Comparison of ENCODE assay signal across 8 mouse cellular contexts in the genomic region with DNA sequence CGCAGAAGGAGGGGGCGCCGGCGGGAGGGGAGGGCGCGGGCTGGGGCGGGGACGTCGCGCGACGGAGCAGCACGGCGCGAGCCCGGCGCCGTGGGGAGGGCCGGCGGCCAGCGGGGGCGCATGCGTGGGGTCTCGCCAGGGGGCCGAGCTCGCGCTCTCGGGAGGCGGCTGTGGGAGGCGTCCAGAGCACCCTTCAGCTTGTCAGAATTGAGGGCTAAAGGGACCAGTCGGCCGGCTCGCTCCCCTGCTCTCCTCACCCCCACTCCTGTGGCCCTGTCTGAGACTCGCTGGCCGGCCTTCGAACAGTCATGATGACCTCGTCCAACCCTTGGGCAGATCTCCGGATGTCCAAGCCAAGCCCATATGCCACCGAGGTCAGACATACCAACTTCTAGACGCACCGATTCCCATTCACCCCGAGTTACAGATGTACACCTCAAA. TPM values are rescaled to one million over a fixed set of nuclear protein-coding genes. Genes with fewer than 3 reads are reported as not detected.
DNase-seq lines count a peak whose midpoint lies in the region; ATAC-seq and TF ChIP-seq lines count a peak whose summit lies in the region.

No protein-coding gene starts in this region.

- TF ChIP-seq EP300 in ES-Bruce4 (IDR thresholded peaks at IDR 0.05; ENCODE audit: insufficient read depth, low read depth, low read length): no peak

- H3K4me1 ChIP-seq in heart, embryonic 10.5 days: peaks cover 61% of the 10 kb centered on the region
- no peaks in the 10 kb centered on the region for H3K4me1 ChIP-seq in ES-Bruce4 (ENCODE audit: control insufficient read depth, insufficient read depth, low read length)
- peaks cover 15 to 34% of the 10 kb centered on the region in 2 experiments for H3K4me1 ChIP-seq in heart, embryonic 14.5 days (ENCODE audit: control insufficient read depth in 2 of 2, insufficient read depth in 2 of 2, low read length in 2 of 2)
- H3K4me1 ChIP-seq in neural tube, embryonic 14.5 days (ENCODE audit: control insufficient read depth, insufficient read depth, low read length): peaks cover 46% of the 10 kb centered on the region

- no peak for DNase-seq in heart, embryonic 10.5 days (ENCODE audit: low spot score)
- DNase-seq in heart, adult 8-10 months (ENCODE audit: low spot score): no peak
- DNase-seq in cerebellum, postnatal 36 days: peak; percentile 35 to 38
- peak; percentile 3 to 55 for DNase-seq in left cerebral cortex, adult 9 months (ENCODE audit: low spot score in 2 of 2)
- no peak for DNase-seq in c-Kit-positive CD71-positive TER-119-positive erythroid progenitor cells, embryonic 14.5 days (ENCODE audit: low spot score)

- no peak for TF ChIP-seq CTCF in ES-Bruce4 (IDR thresholded peaks at IDR 0.05; ENCODE audit: low read depth, low read length)

- H3K9me3 ChIP-seq in heart, embryonic 10.5 days: no peaks in the 10 kb centered on the region
- H3K9me3 ChIP-seq in ES-Bruce4 (replicated peaks; ENCODE audit: control insufficient read depth, insufficient read depth, low read length, poor library complexity, severe bottlenecking): no peaks in the 10 kb centered on the region
- H3K9me3 ChIP-seq in heart, embryonic 14.5 days (ENCODE audit: control insufficient read depth, low read length): no peaks in the 10 kb centered on the region
- H3K9me3 ChIP-seq in neural tube, embryonic 14.5 days (ENCODE audit: control insufficient read depth, low read length): no peaks in the 10 kb centered on the region

- WGBS in heart, embryonic 10.5 days: 2% methylated on average over 42 of the region's 42 CpGs
- 2% methylated on average over 29 of the region's 42 CpGs for WGBS in heart, embryonic 14.5 days
- WGBS in neural tube, embryonic 14.5 days: 2% methylated on average over 35 of the region's 42 CpGs

- peak overlapping the region; percentile 30 for H3K9ac ChIP-seq in ES-Bruce4 (ENCODE audit: low read depth, poor library complexity, severe bottlenecking)
- peak overlapping the region; percentile 68 for H3K9ac ChIP-seq in heart, embryonic 14.5 days (ENCODE audit: low read length)
- peak overlapping the region; percentile 70 for H3K9ac ChIP-seq in neural tube, embryonic 14.5 days (replicated peaks; ENCODE audit: low read depth, low read length)

- TF ChIP-seq POLR2A in ES-Bruce4 (IDR thresholded peaks at IDR 0.05; ENCODE audit: insufficient read depth, low read length): no peak

- peaks cover 100% of the 10 kb centered on the region for H3K27me3 ChIP-seq in heart, embryonic 10.5 days (ENCODE audit: insufficient read depth, poor library complexity, severe bottlenecking)
- H3K27me3 ChIP-seq in ES-Bruce4 (ENCODE audit: control insufficient read depth, insufficient read depth, low read length, poor library complexity, severe bottlenecking): peaks cover 9% of the 10 kb centered on the region
- H3K27me3 ChIP-seq in heart, embryonic 14.5 days (ENCODE audit: control insufficient read depth, insufficient read depth, low read length): peaks cover 93% of the 10 kb centered on the region
- peaks cover 39% of the 10 kb centered on the region for H3K27me3 ChIP-seq in neural tube, embryonic 14.5 days (ENCODE audit: control insufficient read depth, insufficient read depth, low read length)

- ATAC-seq in heart, embryonic 14.5 days (ENCODE audit: insufficient number of reproducible peaks, insufficient read depth, low FRiP score, low read depth): no peak
- ATAC-seq in neural tube, embryonic 14.5 days (ENCODE audit: low read depth): peak; percentile 12; the same call in 1 of the 2 replicates

- H3K27ac ChIP-seq in heart, embryonic 10.5 days: peak overlapping the region; percentile 78; the same call in 1 of the 2 replicates
- no peak overlapping the region for H3K27ac ChIP-seq in ES-Bruce4 (ENCODE audit: insufficient read depth, low read length)
- no peak overlapping the region for H3K27ac ChIP-seq in heart, embryonic 14.5 days (replicated peaks in 1 of 2; ENCODE audit: control insufficient read depth in 1 of 2, insufficient read depth in 1 of 2, low read depth in 2 of 2, low read length in 2 of 2)
- H3K27ac ChIP-seq in neural tube, embryonic 14.5 days (ENCODE audit: low read depth, low read length): peak overlapping the region; percentile 35; the same call in 1 of the 2 replicates

- peak overlapping the region; percentile 81 for H3K4me2 ChIP-seq in heart, embryonic 14.5 days (ENCODE audit: low read length)
- H3K4me2 ChIP-seq in neural tube, embryonic 14.5 days (ENCODE audit: low read depth, low read length): peak overlapping the region; percentile 84

- peak overlapping the region; percentile 64 for H3K4me3 ChIP-seq in heart, embryonic 10.5 days
- peak overlapping the region; percentile 31 for H3K4me3 ChIP-seq in ES-Bruce4 (ENCODE audit: low read depth, low read length)
- peak overlapping the region; percentile 43 to 52 for H3K4me3 ChIP-seq in heart, embryonic 14.5 days (ENCODE audit: control insufficient read depth in 1 of 2, insufficient read depth in 1 of 2, low read depth in 1 of 2, low read length in 2 of 2)
- H3K4me3 ChIP-seq in neural tube, embryonic 14.5 days (ENCODE audit: low read depth, low read length): peak overlapping the region; percentile 50

- H3K36me3 ChIP-seq in heart, embryonic 10.5 days: 0 out of 2 replicates have a peak, but pooled peaks cover 4% of the 10 kb centered on the region
- no peaks in the 10 kb centered on the region for H3K36me3 ChIP-seq in ES-Bruce4 (ENCODE audit: control insufficient read depth, insufficient read depth, low read length, poor library complexity, severe bottlenecking)
- H3K36me3 ChIP-seq in heart, embryonic 14.5 days (ENCODE audit: control insufficient read depth, insufficient read depth, low read length): no peaks in the 10 kb centered on the region
- peaks cover 5% of the 10 kb centered on the region; the same call in 1 of the 2 replicates for H3K36me3 ChIP-seq in neural tube, embryonic 14.5 days (ENCODE audit: control insufficient read depth, insufficient read depth, low read length)

RNA-seq across cellular contexts. Expression of gene Psd, which starts 8.9 kb away (rescaled TPM):
- polyA plus RNA-seq in heart, embryonic 10.5 days (2016; fragmentation: Nextera tagmentation; extraction: Ambion mirVana): 6.9 and 10.1 TPM in 2 replicates
- total RNA-seq in heart, adult 8-10 months (2022): under 1 TPM; 0.35 to 0.86 (median 0.53) TPM
- polyA plus RNA-seq in ES-Bruce4 (2011; ENCODE audit: insufficient read depth, insufficient read length, low read depth, missing spikeins): 1.4 and 2.0 TPM in 2 replicates
- 6.0 and 7.4 TPM in 2 replicates for polyA plus RNA-seq in heart, embryonic 14.5 days (2014; fragmentation: Nextera tagmentation; extraction: Ambion mirVana)
- 85.8 and 127 TPM in 2 replicates for polyA plus RNA-seq in neural tube, embryonic 14.5 days (2014; fragmentation: Nextera tagmentation; extraction: Ambion mirVana)

RNA-seq across cellular contexts. Expression of gene Fbxl15, which starts 9.9 kb away (rescaled TPM):
- polyA plus RNA-seq in heart, embryonic 10.5 days (2016; fragmentation: Nextera tagmentation; extraction: Ambion mirVana): 10.3 and 11.3 TPM in 2 replicates
- 1 to 10 TPM; 4.0 to 6.4 (median 5.6) TPM for total RNA-seq in heart, adult 8-10 months (2022)
- 1.1 TPM in 2 replicates for polyA plus RNA-seq in ES-Bruce4 (2011; ENCODE audit: insufficient read depth, insufficient read length, low read depth, missing spikeins)
- polyA plus RNA-seq in heart, embryonic 14.5 days (2014; fragmentation: Nextera tagmentation; extraction: Ambion mirVana): 10.4 and 11.8 TPM in 2 replicates
- 42.5 and 53.1 TPM in 2 replicates for polyA plus RNA-seq in neural tube, embryonic 14.5 days (2014; fragmentation: Nextera tagmentation; extraction: Ambion mirVana)

RNA-seq across cellular contexts. Expression of gene Nfkb2, which starts 13.9 kb away (rescaled TPM):
- 5.9 and 7.2 TPM in 2 replicates for polyA plus RNA-seq in heart, embryonic 10.5 days (2016; fragmentation: Nextera tagmentation; extraction: Ambion mirVana)
- 10 to 100 TPM; 17.9 to 22.3 (median 20.1) TPM for total RNA-seq in heart, adult 8-10 months (2022)
- polyA plus RNA-seq in ES-Bruce4 (2011; ENCODE audit: insufficient read depth, insufficient read length, low read depth, missing spikeins): 17.7 and 20.4 TPM in 2 replicates
- polyA plus RNA-seq in heart, embryonic 14.5 days (2014; fragmentation: Nextera tagmentation; extraction: Ambion mirVana): 7.0 and 7.4 TPM in 2 replicates
- 1.4 and 2.2 TPM in 2 replicates for polyA plus RNA-seq in neural tube, embryonic 14.5 days (2014; fragmentation: Nextera tagmentation; extraction: Ambion mirVana)

RNA-seq across cellular contexts. Expression of gene Cuedc2, which starts 20.5 kb away (rescaled TPM):
- polyA plus RNA-seq in heart, embryonic 10.5 days (2016; fragmentation: Nextera tagmentation; extraction: Ambion mirVana): 146 and 153 TPM in 2 replicates
- 10 to 100 TPM; 76.5 to 91.0 (median 83.5) TPM for total RNA-seq in heart, adult 8-10 months (2022)
- 65.5 and 78.3 TPM in 2 replicates for polyA plus RNA-seq in ES-Bruce4 (2011; ENCODE audit: insufficient read depth, insufficient read length, low read depth, missing spikeins)
- 125 and 128 TPM in 2 replicates for polyA plus RNA-seq in heart, embryonic 14.5 days (2014; fragmentation: Nextera tagmentation; extraction: Ambion mirVana)
- 346 and 359 TPM in 2 replicates for polyA plus RNA-seq in neural tube, embryonic 14.5 days (2014; fragmentation: Nextera tagmentation; extraction: Ambion mirVana)

RNA-seq across cellular contexts. Expression of gene Mfsd13a, which starts 22.9 kb away (rescaled TPM):
- 5.5 and 9.0 TPM in 2 replicates for polyA plus RNA-seq in heart, embryonic 10.5 days (2016; fragmentation: Nextera tagmentation; extraction: Ambion mirVana)
- 1 to 10 TPM; 3.7 to 4.5 (median 3.8) TPM for total RNA-seq in heart, adult 8-10 months (2022)
- 47.5 and 51.2 TPM in 2 replicates for polyA plus RNA-seq in ES-Bruce4 (2011; ENCODE audit: insufficient read depth, insufficient read length, low read depth, missing spikeins)
- polyA plus RNA-seq in heart, embryonic 14.5 days (2014; fragmentation: Nextera tagmentation; extraction: Ambion mirVana): 4.4 and 6.4 TPM in 2 replicates
- 10.7 and 12.7 TPM in 2 replicates for polyA plus RNA-seq in neural tube, embryonic 14.5 days (2014; fragmentation: Nextera tagmentation; extraction: Ambion mirVana)

Comparison
In these comparisons a context has a peak if more than half of its experiments do, and no peak if none do; other contexts are left out.
1. H3K27ac ChIP-seq: peak in heart, embryonic 10.5 days (single experiment) and neural tube, embryonic 14.5 days (single experiment); none in ES-Bruce4 (single experiment) and heart, embryonic 14.5 days (0 of 2).
2. DNase-seq: peak in cerebellum, postnatal 36 days (2 of 2) and left cerebral cortex, adult 9 months (2 of 2); none in heart, embryonic 10.5 days (single experiment), heart, adult 8-10 months (single experiment) and c-Kit-positive CD71-positive TER-119-positive erythroid progenitor cells, embryonic 14.5 days (single experiment).
3. Peak in every context shown above with its lines, with median percentiles within 50 percentile points of each other: H3K4me3 ChIP-seq and H3K9ac ChIP-seq.